Mouse (Mus musculus) layer of hippocampus, postnatal 14 days (tissue): ENCODE data around the gene Tfam. TPM values are rescaled to one million over a fixed set of nuclear protein-coding genes. Genes with fewer than 3 reads are reported as not detected.

ENCODE experiments used
- total RNA-seq, 2 experiments: library from RNA; stranded (reverse); gene quantifications; 2 replicates each; pipeline ENCODE4 v1.2.3; 2021

Tfam gene
- total RNA-seq, 2 experiments from 2014 or later: 35.3 to 38.9 TPM

Other genes starting within 250 kb of the Tfam start
- gene Bicc1, start 78.6 kb downstream of the Tfam start, total RNA-seq: 1 to 10 TPM; 5.0 to 5.7 TPM
- gene Ube2d1, start 47.0 kb upstream of the Tfam start, total RNA-seq: 10 to 100 TPM; 56.2 to 62.6 TPM
- gene Cisd1, start 106.7 kb upstream of the Tfam start, total RNA-seq: 100 to 1,000 TPM; 113 to 126 TPM
- 10 to 100 TPM; 33.9 to 36.0 TPM for gene Ipmk, start 109.5 kb upstream of the Tfam start, total RNA-seq